Mouse (Mus musculus): ENCODE measurements around the gene Cyb561. TPM values are rescaled to one million over a fixed set of nuclear protein-coding genes. Genes with fewer than 3 reads are reported as not detected.

The Cyb561 gene
- total and polyA plus RNA-seq, 3 experiments = 8.2 to 17.0 (median 8.5) TPM

GRCm38 (mm10) chr11:105908926-105909325 lies 44.2 kb downstream of the Cyb561 start:
- H3K79me2 ChIP-seq (replicated peaks; ENCODE audit: control insufficient read depth, insufficient read depth, low read length) = no peaks in the 10 kb centered on the region
- no peaks in the 10 kb centered on the region for H3K27me3 ChIP-seq (ENCODE audit: control insufficient read depth, insufficient read depth, low read length)
- intact Hi-C loops (cut with DNase I) = no loop called here
- H3K4me3 ChIP-seq = no peak overlapping the region
- H3K9ac ChIP-seq (ENCODE audit: low read depth, low read length) = no peak overlapping the region
- H3K27ac ChIP-seq = no peak overlapping the region
- WGBS = 86% methylated on average over 8 of the region's 8 CpGs
- H3K4me1 ChIP-seq (ENCODE audit: control insufficient read depth, insufficient read depth, low read length) = peaks cover 2% of the 10 kb centered on the region
- peaks cover 2% of the 10 kb centered on the region; the same call in 1 of the 2 replicates for H3K36me3 ChIP-seq (ENCODE audit: control insufficient read depth, insufficient read depth, low read length)
- DNase-seq = no peak
- no peak for TF ChIP-seq EP300 (IDR thresholded peaks at IDR 0.05; ENCODE audit: insufficient read depth, low read depth, low read length)

- Histone ChIP-seq H3K36me3 (ENCODE audit: control insufficient read depth, insufficient read depth, low read length) (peaks cover 2% of the 10 kb centered on the region), H3K4me3 (no peak overlapping the region)
- intact Hi-C loops (cut with DNase I) = no loop called here
Observed at GRCm38 (mm10) chr11:105907381-105907780, 45.8 kb downstream of the Cyb561 start.

GRCm38 (mm10) chr11:105905529-105906213 lies 47.5 kb downstream of the Cyb561 start:
- WGBS = 41% methylated on average over 4 of the region's 4 CpGs
- Histone ChIP-seq H3K27me3 (ENCODE audit: control insufficient read depth, insufficient read depth, low read length) (no peaks in the 10 kb centered on the region), H3K27ac (no peak overlapping the region), H3K4me3 (no peak overlapping the region), H3K36me3 (ENCODE audit: control insufficient read depth, insufficient read depth, low read length) (peaks cover 1% of the 10 kb centered on the region), H3K4me1 (ENCODE audit: control insufficient read depth, insufficient read depth, low read length) (peaks cover 2% of the 10 kb centered on the region), H3K9ac (ENCODE audit: low read depth, low read length) (no peak overlapping the region), H3K79me2 (replicated peaks; ENCODE audit: control insufficient read depth, insufficient read depth, low read length) (no peaks in the 10 kb centered on the region)
- TF ChIP-seq EP300 (IDR thresholded peaks at IDR 0.05; ENCODE audit: insufficient read depth, low read depth, low read length) = no peak
- TF ChIP-seq POLR2A (IDR thresholded peaks at IDR 0.05; ENCODE audit: insufficient read depth, low read depth, low read length) = no peak
- TF ChIP-seq CTCF (IDR thresholded peaks at IDR 0.05) = no peak
- intact Hi-C loops (cut with DNase I) = no loop called here
- no peak for DNase-seq

More at GRCm38 (mm10) chr11:105907381-105907780, 45.8 kb downstream of the Cyb561 start:
- Histone ChIP-seq H3K79me2 (replicated peaks; ENCODE audit: control insufficient read depth, insufficient read depth, low read length) (no peaks in the 10 kb centered on the region), H3K9ac (ENCODE audit: low read depth, low read length) (no peak overlapping the region), H3K4me1 (ENCODE audit: control insufficient read depth, insufficient read depth, low read length) (peaks cover 2% of the 10 kb centered on the region), H3K27ac (no peak overlapping the region), H3K27me3 (ENCODE audit: control insufficient read depth, insufficient read depth, low read length) (no peaks in the 10 kb centered on the region)
- WGBS = 67% methylated on average over 1 of the region's 1 CpGs
- TF ChIP-seq POLR2A (IDR thresholded peaks at IDR 0.05; ENCODE audit: insufficient read depth, low read depth, low read length) (no peak), CTCF (IDR thresholded peaks at IDR 0.05) (no peak), EP300 (IDR thresholded peaks at IDR 0.05; ENCODE audit: insufficient read depth, low read depth, low read length) (no peak)
- DNase-seq = peak in 1 of 2 experiments; percentile 17

- Histone ChIP-seq H3K27ac (no peak overlapping the region), H3K79me2 (replicated peaks; ENCODE audit: control insufficient read depth, insufficient read depth, low read length) (no peaks in the 10 kb centered on the region), H3K4me3 (no peak overlapping the region), H3K4me1 (ENCODE audit: control insufficient read depth, insufficient read depth, low read length) (peaks cover 2% of the 10 kb centered on the region), H3K27me3 (ENCODE audit: control insufficient read depth, insufficient read depth, low read length) (no peaks in the 10 kb centered on the region), H3K36me3 (ENCODE audit: control insufficient read depth, insufficient read depth, low read length) (peaks cover 1% of the 10 kb centered on the region), H3K9ac (ENCODE audit: low read depth, low read length) (no peak overlapping the region)
- WGBS = 76% methylated on average over 1 of the region's 1 CpGs
- peak in 1 of 2 experiments; percentile 22 for DNase-seq
- TF ChIP-seq POLR2A (IDR thresholded peaks at IDR 0.05; ENCODE audit: insufficient read depth, low read depth, low read length) (no peak), CTCF (IDR thresholded peaks at IDR 0.05) (no peak), EP300 (IDR thresholded peaks at IDR 0.05; ENCODE audit: insufficient read depth, low read depth, low read length) (no peak)
- intact Hi-C loops (cut with DNase I) = loop anchor here (5.0 kb wide), 1 partner anchor 96 kb away; no protein-coding TSS in a partner anchor
Observed at GRCm38 (mm10) chr11:105902956-105903355, 50.2 kb downstream of the Cyb561 start.

- no peaks in the 10 kb centered on the region for H3K79me2 ChIP-seq (replicated peaks; ENCODE audit: control insufficient read depth, insufficient read depth, low read length)
- H3K36me3 ChIP-seq (ENCODE audit: control insufficient read depth, insufficient read depth, low read length) = peaks cover 1% of the 10 kb centered on the region
- no peak overlapping the region for H3K9ac ChIP-seq (ENCODE audit: low read depth, low read length)
- 29% methylated on average over 2 of the region's 2 CpGs for WGBS
- H3K27me3 ChIP-seq (ENCODE audit: control insufficient read depth, insufficient read depth, low read length) = no peaks in the 10 kb centered on the region
- intact Hi-C loops (cut with DNase I) = loop anchor here (5.0 kb wide), 1 partner anchor 94 kb away; no protein-coding TSS in a partner anchor
- no peak for DNase-seq
- TF ChIP-seq POLR2A (IDR thresholded peaks at IDR 0.05; ENCODE audit: insufficient read depth, low read depth, low read length) = no peak
- no peak for TF ChIP-seq EP300 (IDR thresholded peaks at IDR 0.05; ENCODE audit: insufficient read depth, low read depth, low read length)
- TF ChIP-seq CTCF (IDR thresholded peaks at IDR 0.05) = no peak
- no peak overlapping the region for H3K27ac ChIP-seq
- no peak overlapping the region for H3K4me3 ChIP-seq
- peaks cover 2% of the 10 kb centered on the region for H3K4me1 ChIP-seq (ENCODE audit: control insufficient read depth, insufficient read depth, low read length)
Observed at GRCm38 (mm10) chr11:105901501-105901900, 51.6 kb downstream of the Cyb561 start.

- Histone ChIP-seq H3K79me2 (replicated peaks; ENCODE audit: control insufficient read depth, insufficient read depth, low read length) (no peaks in the 10 kb centered on the region), H3K4me3 (no peak overlapping the region), H3K36me3 (ENCODE audit: control insufficient read depth, insufficient read depth, low read length) (peaks cover 1% of the 10 kb centered on the region), H3K27me3 (ENCODE audit: control insufficient read depth, insufficient read depth, low read length) (no peaks in the 10 kb centered on the region), H3K27ac (no peak overlapping the region), H3K4me1 (ENCODE audit: control insufficient read depth, insufficient read depth, low read length) (no peaks in the 10 kb centered on the region; the same call in 1 of the 2 replicates), H3K9ac (ENCODE audit: low read depth, low read length) (no peak overlapping the region)
- TF ChIP-seq POLR2A (IDR thresholded peaks at IDR 0.05; ENCODE audit: insufficient read depth, low read depth, low read length) = no peak
- TF ChIP-seq CTCF (IDR thresholded peaks at IDR 0.05) = no peak
- no peak for TF ChIP-seq EP300 (IDR thresholded peaks at IDR 0.05; ENCODE audit: insufficient read depth, low read depth, low read length)
- intact Hi-C loops (cut with DNase I) = no loop called here
- 29% methylated on average over 1 of the region's 1 CpGs for WGBS
- no peak for DNase-seq
Observed at GRCm38 (mm10) chr11:105899151-105899550, 54.0 kb downstream of the Cyb561 start.

All from heart, adult 2 months (tissue).